Mouse (Mus musculus) adrenal gland, postnatal 14 days (tissue): ENCODE measurements around the gene Scrn2. TPM values are rescaled to one million over a fixed set of nuclear protein-coding genes. Genes with fewer than 3 reads are reported as not detected.

Source experiments
- DNase-seq: peaks from one replicate; pipeline ENCODE4 v3.0.0; 2021; ENCODE audit warnings: mixed read lengths
- long read RNA-seq, 2 experiments: library from polyadenylated mRNA; stranded (forward); transcript quantifications; one replicate each; pipeline ENCODE4 v2.0.0; 2021
- total RNA-seq: library from RNA; stranded (reverse); gene quantifications from 2 replicates; pipeline ENCODE4 v1.2.3, GENCODE M21; 2021

Gene Scrn2
- 15.9 and 18.3 TPM in 2 replicates for total RNA-seq
- long read RNA-seq, experiment 1, transcript Scrn2-201 (8 exons, 1,530 nt), result major isoform, 19 of 24 reads
- long read RNA-seq, experiment 1, partial matches to known transcripts, result 4 of 24 reads
- long read RNA-seq, experiment 1, other reads (novel, unspliced or antisense), result 1 of 24 reads
- long read RNA-seq, experiment 2, transcript Scrn2-201 (8 exons, 1,530 nt), result major isoform, 24 of 34 reads
- long read RNA-seq, experiment 2, partial matches to known transcripts, result 7 of 34 reads
- long read RNA-seq, experiment 2, other reads (novel, unspliced or antisense), result 2 of 34 reads

- DNase-seq, result peak; percentile 89
Observed at GRCm38 (mm10) chr11:97029686-97030417, at the start of gene Scrn2. Gene Scrn2 (plus strand): TSS chr11:97029938.

DNA sequence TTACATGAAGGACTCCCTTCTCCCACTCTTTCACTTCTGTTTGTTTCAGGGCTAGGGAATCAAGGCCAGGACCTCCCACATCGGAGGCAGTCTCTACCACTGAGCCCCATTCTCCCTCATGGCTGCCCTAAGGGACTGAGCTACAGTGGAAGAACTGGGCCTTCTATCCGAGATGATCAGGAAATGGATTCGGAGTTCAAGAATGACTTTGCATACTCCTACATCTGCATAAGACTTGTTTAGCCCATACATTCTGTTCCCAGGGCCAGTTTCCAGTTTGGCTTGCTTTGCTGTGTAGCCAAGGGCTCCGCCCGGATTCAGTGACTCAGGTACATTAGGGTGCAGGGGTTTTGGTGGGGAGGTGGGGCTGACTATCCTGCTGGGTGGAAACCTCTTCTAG, 49.7 kb upstream of the Scrn2 start:
- peak; percentile 40 for DNase-seq

GRCm38 (mm10) chr11:96981461-96981860, 48.3 kb upstream of the Scrn2 start:
- no peak for DNase-seq

GRCm38 (mm10) chr11:96982355-96982754, 47.4 kb upstream of the Scrn2 start:
- peak; percentile 89 for DNase-seq

DNA sequence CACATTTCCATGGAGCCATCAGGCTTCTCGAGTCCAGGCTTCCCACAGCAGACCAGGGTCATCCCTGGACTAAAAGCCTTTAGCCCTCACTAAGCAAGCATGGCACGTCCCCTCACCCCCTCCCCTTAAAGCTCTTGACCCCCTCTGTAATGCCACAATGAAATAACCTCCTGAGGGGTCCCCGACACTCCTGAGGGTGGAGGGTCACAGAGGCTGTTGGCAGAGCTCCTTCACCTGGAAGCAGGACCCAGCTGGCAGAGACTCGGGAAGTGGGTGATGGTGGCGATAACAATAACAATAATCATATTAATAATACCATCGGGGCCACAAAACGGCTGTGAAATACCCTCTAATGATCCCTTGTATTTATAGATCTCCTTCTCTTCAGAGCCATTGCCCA, 46.9 kb upstream of the Scrn2 start, which contains the start of gene Sp2:
Gene Sp2, minus strand, starts transcription at position 101 of the 400 bp plus-strand sequence.
- no peak for DNase-seq

DNA sequence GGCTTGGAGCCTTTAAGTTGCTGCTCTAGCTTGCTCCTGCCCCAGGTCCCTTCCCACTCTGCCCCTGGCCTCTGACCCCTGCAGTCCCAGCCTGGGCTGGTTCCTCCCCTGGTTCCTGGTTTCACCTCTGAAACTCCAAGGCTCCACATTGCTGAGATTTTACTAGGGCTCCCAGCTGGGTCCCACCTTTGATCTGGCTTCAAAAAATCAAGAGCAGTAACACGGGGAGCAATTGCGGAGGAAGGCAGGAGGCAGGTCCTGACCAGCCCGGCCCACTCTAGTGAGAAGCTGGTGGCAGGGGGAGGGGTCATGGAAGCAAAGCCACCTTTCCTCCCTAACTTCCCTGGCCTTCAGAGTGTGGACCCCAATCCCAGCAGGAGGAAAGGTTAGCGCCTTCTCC, 44.8 kb upstream of the Scrn2 start:
- no peak for DNase-seq

GRCm38 (mm10) chr11:96986463-96986862, 43.3 kb upstream of the Scrn2 start:
- no peak for DNase-seq

- peak; percentile 59 for DNase-seq
Observed at GRCm38 (mm10) chr11:96987873-96988655, 41.7 kb upstream of the Scrn2 start.

DNA sequence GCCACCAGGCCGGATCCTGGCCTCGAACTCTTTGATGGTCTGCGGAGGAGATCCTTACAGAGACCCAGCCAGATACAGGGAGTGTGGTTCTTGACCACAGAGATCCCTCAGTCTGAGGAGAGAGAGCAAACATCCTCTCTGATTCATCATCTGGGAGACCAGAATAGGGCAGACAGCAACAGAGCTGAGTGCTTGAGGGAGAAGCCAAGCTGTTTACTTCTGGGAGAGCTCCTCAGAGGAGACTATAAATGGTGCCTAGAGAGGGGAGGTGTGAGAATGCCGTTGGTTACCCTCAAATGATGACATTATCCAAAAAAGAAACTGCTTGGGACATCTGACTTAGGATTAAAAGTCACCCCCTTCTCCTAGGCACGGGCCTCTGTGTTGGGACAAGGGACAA, 38.2 kb upstream of the Scrn2 start:
- DNase-seq, result no peak

- DNase-seq, result peak; percentile 45
Observed at GRCm38 (mm10) chr11:96992722-96993311, 36.9 kb upstream of the Scrn2 start.

GRCm38 (mm10) chr11:96995031-96995430, 34.7 kb upstream of the Scrn2 start:
- DNase-seq, result no peak

DNA sequence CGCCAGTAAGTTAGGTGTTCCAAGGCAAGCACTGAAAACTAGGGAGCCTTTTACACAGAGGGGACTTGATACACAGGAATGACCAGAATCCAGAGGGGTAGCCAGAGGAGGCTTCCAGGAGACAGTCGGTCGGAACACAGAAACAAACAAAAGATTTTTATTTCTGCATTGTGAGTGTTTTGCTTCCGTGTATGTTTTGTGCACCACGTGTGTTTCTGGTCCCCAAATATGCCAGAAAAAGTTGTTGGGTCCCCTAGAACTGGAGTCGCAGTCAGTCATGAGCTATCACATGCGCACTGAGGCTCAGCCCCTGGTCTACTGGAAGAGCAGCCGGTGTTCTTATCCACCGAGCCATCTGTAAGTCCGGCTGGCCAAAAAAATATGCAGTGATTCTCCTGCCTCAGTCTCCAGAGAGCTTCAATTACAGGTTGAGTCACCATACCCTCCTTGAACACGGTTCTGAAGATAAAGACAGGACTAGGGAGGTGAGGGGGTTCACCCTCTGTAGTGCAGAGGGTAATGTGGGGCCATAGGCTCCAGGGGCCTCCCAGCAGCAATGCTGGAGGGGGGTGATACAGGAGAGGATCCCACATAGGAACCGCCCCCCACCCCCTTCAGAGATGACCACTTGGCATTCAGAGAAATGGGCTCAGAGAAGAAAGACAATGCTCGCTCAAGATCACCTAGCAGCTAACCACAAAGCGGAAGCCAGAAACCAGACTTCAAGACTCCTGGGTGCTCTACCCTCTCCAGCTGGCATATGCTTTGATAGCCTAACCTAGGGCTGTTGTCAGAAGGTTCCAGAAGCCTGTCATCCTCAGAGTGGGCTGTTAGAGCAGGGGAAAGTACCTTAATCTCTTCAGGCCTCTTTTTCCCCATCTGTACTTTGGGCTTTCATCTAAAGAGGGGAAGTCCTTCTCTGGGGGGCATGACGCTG, 33.6 kb upstream of the Scrn2 start:
- no peak for DNase-seq

GRCm38 (mm10) chr11:96996773-96997379, 32.9 kb upstream of the Scrn2 start:
- no peak for DNase-seq

GRCm38 (mm10) chr11:96997380-96997956, 32.3 kb upstream of the Scrn2 start:
- peak; percentile 65 for DNase-seq

DNA sequence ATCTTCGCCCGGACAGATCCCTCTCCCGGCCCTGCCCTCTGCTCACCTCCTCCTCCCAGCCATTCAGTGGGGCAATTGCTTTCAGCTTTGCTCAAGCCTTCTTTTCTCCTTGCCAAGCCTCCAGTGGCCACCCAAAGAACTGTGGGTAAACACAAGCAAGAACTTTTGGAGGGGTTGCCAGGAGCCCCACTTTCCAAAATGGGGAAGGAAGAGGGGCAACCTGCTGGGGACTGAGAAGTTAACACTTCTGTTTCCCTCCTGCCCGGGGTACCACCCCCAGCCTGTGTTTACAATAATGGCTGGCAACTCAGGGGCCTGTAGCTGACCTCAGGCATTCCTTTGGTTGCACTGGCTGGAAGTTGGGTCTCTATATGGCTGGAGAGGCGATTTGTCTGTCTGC, 26.6 kb upstream of the Scrn2 start:
- no peak for DNase-seq

DNA sequence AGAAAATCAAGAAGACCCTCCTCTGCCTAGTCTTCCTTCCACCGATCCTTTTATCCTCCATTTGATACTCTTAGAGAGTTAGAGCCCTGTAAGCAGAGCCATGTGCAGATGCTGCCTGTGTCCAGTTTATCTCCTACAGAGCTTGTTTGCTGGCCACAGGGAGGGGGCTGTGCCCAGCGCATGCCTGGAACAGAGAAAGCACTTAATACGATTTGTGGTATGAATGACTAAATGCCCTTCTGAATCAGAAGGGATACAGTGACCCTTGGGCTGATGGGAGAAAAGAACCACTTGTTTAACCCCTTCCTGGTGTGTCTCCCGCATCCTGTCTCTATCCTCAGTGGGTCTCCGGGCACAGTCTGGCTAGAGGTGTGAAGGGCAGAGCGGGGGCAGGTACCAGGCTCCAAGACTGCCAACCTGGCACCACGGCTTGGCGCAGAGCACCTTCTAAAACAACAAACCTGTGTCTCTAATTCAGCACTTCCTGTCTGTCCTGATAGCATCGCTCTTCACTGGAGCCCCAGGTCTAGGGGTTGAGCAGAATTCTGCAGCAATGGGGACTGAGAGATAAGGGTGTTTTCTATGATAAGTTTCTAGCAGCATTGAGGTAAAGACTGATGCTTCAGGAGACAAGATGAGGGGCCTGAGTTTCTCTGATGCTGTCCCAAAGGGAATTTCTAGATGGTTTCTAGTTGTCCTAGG, 22.5 kb upstream of the Scrn2 start:
- peak; percentile 27 for DNase-seq

GRCm38 (mm10) chr11:97009198-97009790, 20.4 kb upstream of the Scrn2 start:
- DNase-seq, result no peak

DNA sequence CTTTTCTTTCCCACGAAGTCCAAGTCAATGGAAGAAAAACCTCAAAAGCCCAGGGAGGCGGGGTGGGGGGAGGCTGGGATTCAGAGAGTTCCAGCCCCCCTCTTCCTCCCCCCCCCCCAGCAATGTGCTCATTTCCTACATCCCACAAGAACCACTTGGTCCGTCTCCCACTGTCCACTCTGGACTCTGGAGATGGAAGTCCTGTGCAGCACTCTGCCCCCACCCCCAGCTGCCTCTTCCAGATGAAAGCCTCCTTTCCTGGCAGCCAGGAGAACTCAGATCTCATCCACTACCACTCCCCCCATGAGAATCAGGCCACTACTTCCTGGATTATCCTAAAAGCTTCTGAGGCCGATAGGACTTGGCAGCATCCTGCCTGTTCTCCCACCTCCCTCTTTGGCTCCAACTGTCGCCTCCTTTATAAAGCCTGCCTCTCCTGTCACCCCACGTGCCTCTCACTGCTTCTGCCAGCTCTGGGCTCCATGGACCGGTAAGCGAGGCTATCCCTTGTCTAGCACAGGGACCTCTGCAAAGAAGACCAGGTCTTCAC, 16.5 kb upstream of the Scrn2 start, which contains the start of gene Sp6:
Gene Sp6, plus strand, starts transcription at position 274 of the 550 bp plus-strand sequence.
- no peak for DNase-seq
